Mouse (Mus musculus) CD4-positive, CD25-positive, alpha-beta regulatory T cell (primary cell): ENCODE measurements around the gene Cacna2d4. TPM values are rescaled to one million over a fixed set of nuclear protein-coding genes. Genes with fewer than 3 reads are reported as not detected.

Experiments
- polyA plus RNA-seq: library from polyadenylated mRNA; unstranded; fragments of 100-300 nt; shearing (Covaris generic); gene quantifications from one replicate; pipeline ENCODE4 v1.2.1, GENCODE M21; 2017

Cacna2d4 gene
- polyA plus RNA-seq = 14.3 TPM

DNA sequence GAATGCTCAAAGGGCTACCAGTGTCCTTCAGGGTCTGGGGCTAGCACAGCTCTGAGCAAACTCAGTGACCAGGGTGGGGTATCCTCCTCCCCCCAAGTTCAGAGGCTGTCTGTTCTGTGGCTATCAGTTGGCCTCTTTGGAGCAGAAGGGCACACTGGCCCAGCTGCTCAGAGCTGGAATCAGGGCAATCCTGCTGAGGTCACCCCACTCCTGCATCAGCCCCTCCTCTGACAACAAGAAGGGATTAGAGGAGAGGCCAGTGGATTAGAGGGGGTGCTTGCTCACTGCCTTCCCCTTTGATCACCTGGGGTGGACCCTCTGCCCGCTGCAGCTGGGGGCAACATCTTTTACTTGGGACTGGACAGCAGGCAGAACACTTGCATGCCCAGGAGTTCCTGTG is at the start of gene Cacna2d4:
Cacna2d4 (plus strand) TSS at position 286 of the 400 bp plus-strand sequence.

GRCm38 (mm10) chr6:119196382-119197305 is 39.7 kb upstream of the Cacna2d4 start, which contains the start of gene Cacna1c:
Gene Cacna1c (minus strand): TSS chr6:119196418.

DNA sequence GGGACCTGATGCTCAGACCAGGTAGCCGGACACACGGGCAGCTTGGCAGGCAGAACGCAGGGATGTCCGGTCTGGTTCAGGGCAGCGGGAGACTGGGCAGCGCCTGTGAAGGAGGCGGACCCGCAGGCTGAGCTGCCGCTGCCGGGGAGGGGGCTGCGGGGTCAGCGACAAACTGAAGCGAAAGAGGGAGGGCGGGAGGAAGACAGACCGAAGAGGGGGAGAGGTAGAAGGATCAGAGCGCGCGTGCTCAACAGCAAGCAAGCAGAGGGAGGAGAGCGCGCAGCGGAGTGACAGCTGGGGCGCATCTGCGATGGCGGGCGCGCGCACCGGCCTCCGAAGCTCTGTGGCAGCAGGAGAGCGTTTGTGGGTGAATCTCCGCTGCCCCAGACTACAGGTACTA is 94.2 kb downstream of the Cacna2d4 start, which contains the start of gene Lrtm2:
Lrtm2 (minus strand) TSS at position 261 of the 400 bp plus-strand sequence.

Other genes starting within 250 kb of the Cacna2d4 start
- gene Dcp1b, start 61.3 kb upstream of the Cacna2d4 start, polyA plus RNA-seq = 22.9 TPM
- gene Cacna1c, start 40.1 kb upstream of the Cacna2d4 start, polyA plus RNA-seq = 0.93 TPM
- gene Lrtm2, start 94.2 kb downstream of the Cacna2d4 start, polyA plus RNA-seq = 0.20 TPM
- 15.6 TPM for gene Adipor2, start 181.2 kb downstream of the Cacna2d4 start, polyA plus RNA-seq
- 87.5 TPM for gene Fbxl14, start 243.1 kb downstream of the Cacna2d4 start, polyA plus RNA-seq